Mouse (Mus musculus): ENCODE data around the gene Btbd35f25. TPM values are rescaled to one million over a fixed set of nuclear protein-coding genes. Genes with fewer than 3 reads are reported as not detected.
"Not testable (repeated sequence)": the region's sequence is repeated elsewhere in the genome, so short reads cannot be mapped to it uniquely, and the experiment has no call there.

Gene Btbd35f25
- polyA plus RNA-seq (2012; rRNA removed): not detected in 2 replicates
- polyA plus RNA-seq (2014; fragmentation: Nextera tagmentation; extraction: Ambion mirVana): not detected in 2 replicates

- not testable (repeated sequence) for H3K4me3 ChIP-seq (ENCODE audit: insufficient read depth in 1 of 2, low read depth in 2 of 2, low read length in 2 of 2); H3K4me1 ChIP-seq (replicated peaks; ENCODE audit: control insufficient read depth in 2 of 2, insufficient read depth in 2 of 2, low read length in 1 of 2); H3K27ac ChIP-seq; H3K36me3 ChIP-seq (replicated peaks; ENCODE audit: control insufficient read depth, insufficient read depth, low read depth); DNase-seq (ENCODE audit: low read depth in 3 of 3, low spot score in 3 of 3); ATAC-seq (ENCODE audit: insufficient read depth); H3K4me2 ChIP-seq (ENCODE audit: low read depth); H3K27me3 ChIP-seq (ENCODE audit: control insufficient read depth, insufficient read depth, low read length); H3K9me3 ChIP-seq (ENCODE audit: control insufficient read depth, low read length); H3K9ac ChIP-seq (replicated peaks)
- 59% methylated on average over 3 of the region's 4 CpGs for WGBS (ENCODE audit: insufficient replicate concordance)
Observed at GRCm38 (mm10) chrX:31717056-31717455, at the start of gene Btbd35f25. Gene Btbd35f25, minus strand, starts transcription at chrX:31717156.

- Histone ChIP-seq H3K27me3 (ENCODE audit: control insufficient read depth, insufficient read depth, low read length) (no peaks in the 10 kb centered on the region), H3K36me3 (replicated peaks; ENCODE audit: control insufficient read depth, insufficient read depth, low read depth) (no peaks in the 10 kb centered on the region), H3K9ac (replicated peaks) (no peak overlapping the region), H3K4me1 (replicated peaks; ENCODE audit: control insufficient read depth in 2 of 2, insufficient read depth in 2 of 2, low read length in 1 of 2) (no peaks in the 10 kb centered on the region), H3K9me3 (ENCODE audit: control insufficient read depth, low read length) (peaks cover 15% of the 10 kb centered on the region; the same call in 1 of the 2 replicates), H3K4me2 (ENCODE audit: low read depth) (no peak overlapping the region), H3K27ac (no peak overlapping the region), H3K4me3 (ENCODE audit: insufficient read depth in 1 of 2, low read depth in 2 of 2, low read length in 2 of 2) (no peak overlapping the region)
- no peak for DNase-seq (ENCODE audit: low read depth in 3 of 3, low spot score in 3 of 3)
- no peak for ATAC-seq (ENCODE audit: insufficient read depth)
- no peak for TF ChIP-seq EP300 (IDR thresholded peaks at IDR 0.05; ENCODE audit: low read depth)
- no peak for TF ChIP-seq CTCF (IDR thresholded peaks at IDR 0.05; ENCODE audit: low read depth)
Observed at GRCm38 (mm10) chrX:31766255-31766654, 49.3 kb upstream of the Btbd35f25 start.

- Histone ChIP-seq H3K4me3 (ENCODE audit: insufficient read depth in 1 of 2, low read depth in 2 of 2, low read length in 2 of 2) (no peak overlapping the region), H3K4me1 (replicated peaks; ENCODE audit: control insufficient read depth in 2 of 2, insufficient read depth in 2 of 2, low read length in 1 of 2) (no peaks in the 10 kb centered on the region), H3K9ac (replicated peaks) (no peak overlapping the region), H3K9me3 (ENCODE audit: control insufficient read depth, low read length) (peaks cover 12% of the 10 kb centered on the region; the same call in 1 of the 2 replicates), H3K27me3 (ENCODE audit: control insufficient read depth, insufficient read depth, low read length) (no peaks in the 10 kb centered on the region), H3K4me2 (ENCODE audit: low read depth) (no peak overlapping the region), H3K27ac (no peak overlapping the region), H3K36me3 (replicated peaks; ENCODE audit: control insufficient read depth, insufficient read depth, low read depth) (no peaks in the 10 kb centered on the region)
- ATAC-seq (ENCODE audit: insufficient read depth) (no peak), DNase-seq (ENCODE audit: low read depth in 3 of 3, low spot score in 3 of 3) (no peak)
- WGBS (ENCODE audit: insufficient replicate concordance): 48% methylated on average over 1 of the region's 1 CpGs
- no peak for TF ChIP-seq EP300 (IDR thresholded peaks at IDR 0.05; ENCODE audit: low read depth)
- TF ChIP-seq CTCF (IDR thresholded peaks at IDR 0.05; ENCODE audit: low read depth): no peak
Observed at GRCm38 (mm10) chrX:31764001-31764400, 47.0 kb upstream of the Btbd35f25 start.

- 65% methylated on average over 10 of the region's 10 CpGs for WGBS (ENCODE audit: insufficient replicate concordance)
- no peak for DNase-seq (ENCODE audit: low read depth in 3 of 3, low spot score in 3 of 3)
- ATAC-seq (ENCODE audit: insufficient read depth): no peak
- Histone ChIP-seq H3K4me3 (ENCODE audit: insufficient read depth in 1 of 2, low read depth in 2 of 2, low read length in 2 of 2) (no peak overlapping the region), H3K36me3 (replicated peaks; ENCODE audit: control insufficient read depth, insufficient read depth, low read depth) (no peaks in the 10 kb centered on the region), H3K27me3 (ENCODE audit: control insufficient read depth, insufficient read depth, low read length) (no peaks in the 10 kb centered on the region), H3K4me2 (ENCODE audit: low read depth) (no peak overlapping the region), H3K9ac (replicated peaks) (no peak overlapping the region), H3K9me3 (ENCODE audit: control insufficient read depth, low read length) (peaks cover 3% of the 10 kb centered on the region; the same call in 1 of the 2 replicates), H3K27ac (no peak overlapping the region), H3K4me1 (replicated peaks; ENCODE audit: control insufficient read depth in 2 of 2, insufficient read depth in 2 of 2, low read length in 1 of 2) (no peaks in the 10 kb centered on the region)
- TF ChIP-seq EP300 (IDR thresholded peaks at IDR 0.05; ENCODE audit: low read depth) (no peak), CTCF (IDR thresholded peaks at IDR 0.05; ENCODE audit: low read depth) (no peak)
Observed at GRCm38 (mm10) chrX:31745079-31745478, 28.1 kb upstream of the Btbd35f25 start.

GRCm38 (mm10) chrX:31736958-31737357 lies 20.0 kb upstream of the Btbd35f25 start:
- Histone ChIP-seq H3K4me1 (replicated peaks; ENCODE audit: control insufficient read depth in 2 of 2, insufficient read depth in 2 of 2, low read length in 1 of 2) (no peaks in the 10 kb centered on the region), H3K9me3 (ENCODE audit: control insufficient read depth, low read length) (no peaks in the 10 kb centered on the region; the same call in 1 of the 2 replicates), H3K27me3 (ENCODE audit: control insufficient read depth, insufficient read depth, low read length) (no peaks in the 10 kb centered on the region), H3K4me2 (ENCODE audit: low read depth) (no peak overlapping the region), H3K4me3 (ENCODE audit: insufficient read depth in 1 of 2, low read depth in 2 of 2, low read length in 2 of 2) (no peak overlapping the region), H3K36me3 (replicated peaks; ENCODE audit: control insufficient read depth, insufficient read depth, low read depth) (no peaks in the 10 kb centered on the region), H3K9ac (replicated peaks) (no peak overlapping the region), H3K27ac (no peak overlapping the region)
- WGBS (ENCODE audit: insufficient replicate concordance): 48% methylated on average over 6 of the region's 6 CpGs
- DNase-seq (ENCODE audit: low read depth in 3 of 3, low spot score in 3 of 3) (no peak), ATAC-seq (ENCODE audit: insufficient read depth) (no peak)
- TF ChIP-seq CTCF (IDR thresholded peaks at IDR 0.05; ENCODE audit: low read depth): no peak
- TF ChIP-seq EP300 (IDR thresholded peaks at IDR 0.05; ENCODE audit: low read depth): no peak

Other genes with a start within 250 kb of the Btbd35f25 start
- not detected in 2 replicates for gene Gm21883, start 142.9 kb downstream of the Btbd35f25 start, polyA plus RNA-seq (2012; rRNA removed)
- gene Gm21883, start 142.9 kb downstream of the Btbd35f25 start, polyA plus RNA-seq (2014; fragmentation: Nextera tagmentation; extraction: Ambion mirVana): not detected in 2 replicates
- gene Spin2e, start 98.2 kb downstream of the Btbd35f25 start, polyA plus RNA-seq (2012; rRNA removed): not detected in 2 replicates
- not detected in 2 replicates for gene Spin2e, start 98.2 kb downstream of the Btbd35f25 start, polyA plus RNA-seq (2014; fragmentation: Nextera tagmentation; extraction: Ambion mirVana)
- not detected in 2 replicates for gene Gm21637, start 244.9 kb upstream of the Btbd35f25 start, polyA plus RNA-seq (2012; rRNA removed)
- not detected in 2 replicates for gene Gm21637, start 244.9 kb upstream of the Btbd35f25 start, polyA plus RNA-seq (2014; fragmentation: Nextera tagmentation; extraction: Ambion mirVana)

Data from liver, embryonic 14.5 days (tissue).